Mouse (Mus musculus) MEL (cell line): Measurements from ENCODE around the gene Elk3. TPM values are rescaled to one million over a fixed set of nuclear protein-coding genes. Genes with fewer than 3 reads are reported as not detected.

Experiments used
- DNase-seq: peaks from one replicate; pipeline ENCODE4 v3.0.0; 2011; ENCODE audit warnings: low read depth, low spot score
- H3K27ac ChIP-seq: 2 replicates; pipeline ENCODE4 v1.5.1; 2012; ENCODE audit warnings: low read depth, mild to moderate bottlenecking, control low read depth, low read length, moderate library complexity; ENCODE audit not compliant: control insufficient read depth
- H3K27me3 ChIP-seq, 2 experiments: fragments of 150-350 bp in 1 of 2; sonication (generic) in 1 of 2; 2 replicates each; pipeline ENCODE4 v1.6.1; 2012; ENCODE audit warnings: low read length in 2 of 2, mild to moderate bottlenecking in 2 of 2, improper control_type of control experiment in 1 of 2, moderate library complexity in 1 of 2; ENCODE audit not compliant: insufficient read depth in 2 of 2, control insufficient read depth in 1 of 2
- H3K36me3 ChIP-seq, 2 experiments: 2 replicates each; pipeline ENCODE4 v1.6.1; 2012 to 2014; ENCODE audit warnings: low read length in 2 of 2, improper control_type of control experiment in 1 of 2, inconsistent platforms in 1 of 2, mild to moderate bottlenecking in 1 of 2; ENCODE audit not compliant: insufficient read depth in 2 of 2, control insufficient read depth in 1 of 2
- H3K4me1 ChIP-seq, 2 experiments: fragments of 150-350 bp in 1 of 2; sonication (generic) in 1 of 2; 2 replicates each; pipeline ENCODE4 v1.6.1; 2012; ENCODE audit warnings: low read length in 2 of 2, improper control_type of control experiment in 1 of 2, mild to moderate bottlenecking in 1 of 2; ENCODE audit not compliant: insufficient read depth in 2 of 2, control insufficient read depth in 1 of 2
- H3K4me3 ChIP-seq, 2 experiments: fragments of 150-350 bp in 1 of 2; sonication (generic) in 1 of 2; 2 replicates each; pipeline ENCODE4 v1.5.1; 2012; ENCODE audit warnings: low read depth in 2 of 2, low read length in 2 of 2, mild to moderate bottlenecking in 2 of 2, moderate library complexity in 2 of 2, control low read depth in 1 of 2, improper control_type of control experiment in 1 of 2; ENCODE audit not compliant: control insufficient read depth in 1 of 2, insufficient read depth in 1 of 2
- H3K79me2 ChIP-seq: 2 replicates; pipeline ENCODE4 v1.6.1; 2012; ENCODE audit warnings: mild to moderate bottlenecking, low read length, moderate library complexity; ENCODE audit not compliant: control insufficient read depth, poor library complexity, insufficient read depth
- H3K9ac ChIP-seq: 2 replicates; pipeline ENCODE4 v1.6.1; 2012; ENCODE audit warnings: low read depth, mild to moderate bottlenecking, control low read depth, low read length, moderate library complexity; ENCODE audit not compliant: control insufficient read depth, poor library complexity, severe bottlenecking
- H3K9me3 ChIP-seq: fragments of 150-350 bp; sonication (generic); replicated peaks from 2 replicates; pipeline ENCODE4 v1.6.1; 2012; ENCODE audit warnings: mild to moderate bottlenecking, low read length, improper control_type of control experiment, moderate library complexity; ENCODE audit not compliant: insufficient read depth
- BHLHE40 ChIP-seq: IDR thresholded peaks from 2 replicates; pipeline ENCODE4 v1.6.1; 2012; ENCODE audit warnings: low read depth, mild to moderate bottlenecking, inconsistent platforms, low read length, improper control_type of control experiment, borderline replicate concordance
- CHD2 ChIP-seq: IDR thresholded peaks from 2 replicates; pipeline ENCODE4 v1.6.1; 2011; ENCODE audit warnings: low read length, improper control_type of control experiment
- CTCF ChIP-seq, 3 experiments: IDR thresholded peaks in 2 of 3; conservative IDR thresholded peaks in 1 of 3; 2 replicates each; pipeline ENCODE4 v1.5.1; 2011 to 2012; ENCODE audit warnings: low read length in 3 of 3, low read depth in 2 of 3, mild to moderate bottlenecking in 2 of 3, improper control_type of control experiment in 1 of 3, inconsistent platforms in 1 of 3, mixed read lengths in 1 of 3, moderate library complexity in 1 of 3; ENCODE audit not compliant: control insufficient read depth in 1 of 3, insufficient read depth in 1 of 3, poor library complexity in 1 of 3, severe bottlenecking in 1 of 3
- ELF1 ChIP-seq: IDR thresholded peaks from 2 replicates; pipeline ENCODE4 v1.6.1; 2014; ENCODE audit warnings: low read depth, mild to moderate bottlenecking, inconsistent platforms, low read length, improper control_type of control experiment, moderate library complexity
- EP300 ChIP-seq, 2 experiments: IDR thresholded peaks; 2 replicates each; pipeline ENCODE4 v1.6.1; 2011; ENCODE audit warnings: improper control_type of control experiment in 2 of 2, low read length in 2 of 2, low read depth in 1 of 2, mild to moderate bottlenecking in 1 of 2
- ETS1 ChIP-seq: IDR thresholded peaks from 2 replicates; pipeline ENCODE4 v1.6.1; 2012; ENCODE audit warnings: low read depth, mild to moderate bottlenecking, inconsistent platforms, low read length, improper control_type of control experiment, moderate library complexity
- HCFC1 ChIP-seq: IDR thresholded peaks from 2 replicates; pipeline ENCODE4 v1.6.1; 2012; ENCODE audit warnings: low read depth, mild to moderate bottlenecking, inconsistent platforms, low read length, improper control_type of control experiment, moderate library complexity
- MAFK ChIP-seq: IDR thresholded peaks from 2 replicates; pipeline ENCODE4 v1.6.1; 2011; ENCODE audit warnings: low read depth, mild to moderate bottlenecking, low read length, improper control_type of control experiment, borderline replicate concordance
- MAX ChIP-seq: IDR thresholded peaks from 2 replicates; pipeline ENCODE4 v1.6.1; 2011; ENCODE audit warnings: low read length, improper control_type of control experiment
- MAZ ChIP-seq: IDR thresholded peaks from 2 replicates; pipeline ENCODE4 v1.6.1; 2012; ENCODE audit warnings: low read depth, mild to moderate bottlenecking, inconsistent platforms, low read length, improper control_type of control experiment
- MEF2A ChIP-seq: IDR thresholded peaks from 2 replicates; pipeline ENCODE4 v1.6.1; 2014; ENCODE audit warnings: low read depth, mild to moderate bottlenecking, inconsistent platforms, low read length, improper control_type of control experiment; ENCODE audit not compliant: poor library complexity, insufficient replicate concordance, severe bottlenecking; ENCODE audit errors: extremely low read depth
- MYB ChIP-seq: IDR thresholded peaks from 2 replicates; pipeline ENCODE4 v1.6.1; 2011; ENCODE audit warnings: mild to moderate bottlenecking, low read depth, low read length, improper control_type of control experiment
- MYC ChIP-seq: IDR thresholded peaks from 2 replicates; pipeline ENCODE4 v1.6.1; 2011; ENCODE audit warnings: low read depth, mild to moderate bottlenecking, low read length, improper control_type of control experiment, moderate library complexity
- NELFE ChIP-seq: IDR thresholded peaks from 2 replicates; pipeline ENCODE4 v1.6.1; 2011; ENCODE audit warnings: low read depth, low read length, improper control_type of control experiment
- POLR2AphosphoS2 ChIP-seq: IDR thresholded peaks from 2 replicates; pipeline ENCODE4 v1.6.1; 2011; ENCODE audit warnings: low read length, improper control_type of control experiment
- RAD21 ChIP-seq: IDR thresholded peaks from 2 replicates; pipeline ENCODE4 v1.6.1; 2011; ENCODE audit warnings: mild to moderate bottlenecking, low read depth, low read length, improper control_type of control experiment
- SIN3A ChIP-seq: IDR thresholded peaks from 2 replicates; pipeline ENCODE4 v1.6.1; 2012; ENCODE audit warnings: low read length, improper control_type of control experiment, inconsistent platforms
- SMC3 ChIP-seq: IDR thresholded peaks from 2 replicates; pipeline ENCODE4 v1.6.1; 2011; ENCODE audit warnings: low read depth, low read length, improper control_type of control experiment
- TCF12 ChIP-seq: IDR thresholded peaks from 2 replicates; pipeline ENCODE4 v1.6.1; 2014; ENCODE audit warnings: low read depth, mild to moderate bottlenecking, inconsistent platforms, low read length, improper control_type of control experiment, moderate library complexity
- UBTF ChIP-seq: IDR thresholded peaks from 2 replicates; pipeline ENCODE4 v1.6.1; 2012; ENCODE audit warnings: low read depth, mild to moderate bottlenecking, inconsistent platforms, low read length, improper control_type of control experiment, moderate library complexity, borderline replicate concordance; ENCODE audit not compliant: insufficient read depth
- USF1 ChIP-seq: IDR thresholded peaks from 2 replicates; pipeline ENCODE4 v1.6.1; 2014; ENCODE audit warnings: low read depth, mild to moderate bottlenecking, inconsistent platforms, low read length, improper control_type of control experiment, moderate library complexity
- ZKSCAN1 ChIP-seq: IDR thresholded peaks from 2 replicates; pipeline ENCODE4 v1.6.1; 2012; ENCODE audit warnings: low read depth, mild to moderate bottlenecking, inconsistent platforms, low read length, improper control_type of control experiment, moderate library complexity
- polyA plus RNA-seq, 2 experiments: library from polyadenylated mRNA; stranded (reverse) in 1 of 2; unstranded in 1 of 2; fragments of >175 nt in 1 of 2; fragments of >200 nt in 1 of 2; gene quantifications; 2 replicates each; pipeline versions ENCODE4 v1.2.1 to v1.2.4; 2012; ENCODE audit warnings: low replicate concordance in 2 of 2, low read depth in 1 of 2; ENCODE audit not compliant: insufficient read length in 2 of 2, insufficient read depth in 1 of 2, missing spikeins in 1 of 2
- total RNA-seq: library from RNA; depleted of rRNA; stranded (reverse); fragments of 300-350 nt; gene quantifications from 2 replicates; pipeline ENCODE4 v1.2.3, GENCODE M21; 2012

Gene Elk3
- total and polyA plus RNA-seq, 3 experiments = 1.0 to 6.3 TPM; not detected in 1

DNA sequence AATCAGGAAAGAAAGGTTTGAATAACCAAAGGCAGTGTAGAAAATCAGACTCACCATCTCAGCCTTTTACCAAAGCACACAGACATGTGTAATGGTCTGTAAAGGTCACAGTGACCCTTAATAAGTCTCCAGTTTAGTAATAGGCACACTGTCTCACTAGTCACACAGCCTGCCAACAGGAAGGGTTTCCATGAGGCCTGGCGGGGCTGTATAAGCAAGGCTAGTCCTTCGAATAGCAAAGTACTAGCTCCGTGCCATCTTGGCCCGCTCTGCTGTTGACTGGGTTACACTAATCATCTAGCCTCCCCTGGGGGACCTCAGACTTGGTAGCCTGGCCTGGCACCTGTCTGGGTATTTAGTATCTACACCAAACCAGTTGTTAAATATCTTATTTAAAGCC, 20.6 kb upstream of the Elk3 start:
- Histone ChIP-seq H3K9ac (no peak overlapping the region), H3K36me3 (no peaks in the 10 kb centered on the region), H3K79me2 (no peaks in the 10 kb centered on the region), H3K4me3 (no peak overlapping the region), H3K9me3 (no peaks in the 10 kb centered on the region), H3K4me1 (no peaks in the 10 kb centered on the region), H3K27ac (no peak overlapping the region), H3K27me3 (no peaks in the 10 kb centered on the region; a peak in 1 of 4 replicates)
- no peak for DNase-seq
- TF ChIP-seq MAZ (no peak), HCFC1 (no peak), UBTF (no peak), EP300 (IDR thresholded peaks at IDR 0.05; ENCODE audit: low read depth in 1 of 2, low read length in 2 of 2) (no peak), NELFE (no peak), TCF12 (no peak), USF1 (no peak), CTCF (IDR thresholded peaks at IDR 0.05 in 2 of 3, conservative IDR thresholded peaks at IDR 0.05 in 1 of 3; ENCODE audit: control insufficient read depth in 1 of 3, insufficient read depth in 1 of 3, low read depth in 2 of 3, low read length in 3 of 3, poor library complexity in 1 of 3, severe bottlenecking in 1 of 3) (no peak), MYB (no peak), BHLHE40 (no peak), RAD21 (no peak), ELF1 (no peak), SIN3A (no peak), ZKSCAN1 (no peak), ETS1 (no peak), MEF2A (no peak), MYC (no peak), MAX (no peak), SMC3 (no peak), MAFK (no peak)

DNA sequence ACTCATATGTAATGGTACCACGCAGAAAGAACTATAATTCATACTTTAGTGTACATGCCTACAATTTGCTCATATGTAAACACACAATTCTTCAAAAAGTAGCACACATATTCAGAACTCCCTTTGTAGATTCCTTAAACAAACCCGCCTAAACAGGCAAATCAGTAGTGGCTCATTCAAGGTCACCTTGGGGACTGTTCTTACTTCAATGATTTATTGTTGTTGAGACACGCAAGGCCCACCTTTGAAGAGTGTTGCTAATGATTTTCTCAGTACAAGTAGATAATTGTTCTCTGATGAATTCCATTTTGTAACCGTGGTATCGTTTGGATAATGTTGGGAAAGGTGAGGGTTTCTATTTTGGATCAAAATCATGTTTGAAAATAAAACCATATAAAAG, 17.4 kb upstream of the Elk3 start:
- Histone ChIP-seq H3K27ac (no peak overlapping the region), H3K4me3 (no peak overlapping the region), H3K4me1 (no peaks in the 10 kb centered on the region), H3K9ac (no peak overlapping the region), H3K79me2 (no peaks in the 10 kb centered on the region), H3K9me3 (no peaks in the 10 kb centered on the region), H3K27me3 (no peaks in the 10 kb centered on the region; a peak in 1 of 4 replicates), H3K36me3 (no peaks in the 10 kb centered on the region)
- no peak for TF ChIP-seq POLR2AphosphoS2
- TF ChIP-seq MAX = no peak
- no peak for TF ChIP-seq EP300 (IDR thresholded peaks at IDR 0.05; ENCODE audit: low read depth in 1 of 2, low read length in 2 of 2)
- TF ChIP-seq MAFK = no peak
- TF ChIP-seq CHD2 = no peak
- no peak for TF ChIP-seq SMC3
- TF ChIP-seq TCF12 = no peak
- DNase-seq = no peak
